Mouse (Mus musculus): Measurements from ENCODE around the gene Fbxo30.
"Not testable (repeated sequence)": the region's sequence is repeated elsewhere in the genome, so short reads cannot be mapped to it uniquely, and the experiment has no call there.

DNA sequence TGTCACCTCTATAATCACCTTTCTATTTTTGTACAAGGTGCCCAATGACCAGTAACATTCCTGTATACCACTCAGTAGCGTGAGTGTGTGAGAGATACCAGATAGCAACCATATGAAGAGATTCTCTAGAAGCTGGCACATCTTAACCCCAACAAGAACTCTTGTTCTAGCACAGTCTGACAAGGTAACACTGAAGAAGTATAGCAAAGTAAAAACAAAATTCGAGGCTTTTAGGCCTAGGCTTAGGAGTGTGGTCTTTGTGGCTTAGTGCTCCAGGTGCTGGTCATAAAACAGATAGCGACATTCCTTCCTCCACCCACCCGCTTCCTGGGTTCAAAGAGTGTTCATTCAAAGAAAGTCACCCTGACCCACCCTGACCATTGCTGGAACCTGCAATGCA is 27.5 kb upstream of the Fbxo30 start:
- TF ChIP-seq POLR2A (IDR thresholded peaks at IDR 0.05; ENCODE audit: borderline replicate concordance, extremely low read depth, insufficient read depth, insufficient read length, poor library complexity, severe bottlenecking); CTCF (IDR thresholded peaks at IDR 0.05; ENCODE audit: borderline replicate concordance, extremely low read depth, insufficient read depth, insufficient read length): not testable (repeated sequence)
